Mouse (Mus musculus): Measurements from ENCODE around the gene Phf3. TPM values are rescaled to one million over a fixed set of nuclear protein-coding genes. Genes with fewer than 3 reads are reported as not detected.

Gene Phf3
- polyA plus RNA-seq, 2 experiments, result 45.6 to 50.8 TPM

DNA sequence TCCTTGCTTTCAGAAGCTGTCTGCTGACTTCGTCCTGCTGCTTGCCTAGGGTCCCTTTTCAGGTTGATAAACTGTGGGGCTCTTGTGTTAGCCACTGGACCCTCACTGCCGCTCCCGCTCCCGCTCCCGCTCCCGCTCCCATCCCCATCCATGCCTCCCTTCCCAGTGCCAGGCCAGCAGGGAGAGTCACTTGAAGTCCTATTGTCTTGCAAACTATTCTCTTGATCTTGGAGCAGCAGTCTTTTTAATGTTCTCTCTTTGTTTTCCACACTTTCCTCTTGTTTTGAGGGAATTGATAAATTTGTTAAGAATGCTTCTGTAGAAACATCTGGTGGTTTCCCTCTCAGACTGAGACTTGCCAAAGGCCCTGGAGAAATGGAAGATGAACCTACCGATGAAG is 68.8 kb downstream of the Phf3 start:
- peaks cover 64% of the 10 kb centered on the region for H3K36me3 ChIP-seq (ENCODE audit: control insufficient read depth, insufficient read depth, low read length)
- no peak for TF ChIP-seq POLR2A (IDR thresholded peaks at IDR 0.05; ENCODE audit: borderline replicate concordance, extremely low read depth, insufficient read depth, insufficient read length)
- WGBS, result 95% methylated on average over 7 of the region's 7 CpGs

GRCm38 (mm10) chr1:30801911-30802310 is 71.8 kb downstream of the Phf3 start:
- no peak for DNase-seq (ENCODE audit: low spot score)
- ATAC-seq (ENCODE audit: low FRiP score, low read depth), result no peak
- WGBS, result 90% methylated on average over 8 of the region's 8 CpGs

More for the DNA sequence above, 68.8 kb downstream of the Phf3 start:
- DNase-seq (ENCODE audit: low spot score) (no peak), ATAC-seq (ENCODE audit: low FRiP score, low read depth) (no peak)
- H3K4me3 ChIP-seq (replicated peaks; ENCODE audit: low read length), result no peak overlapping the region
- no peaks in the 10 kb centered on the region for H3K27me3 ChIP-seq (ENCODE audit: control insufficient read depth, insufficient read depth, low read length)
- no peak overlapping the region for H3K27ac ChIP-seq (replicated peaks; ENCODE audit: low read depth, low read length)
- H3K9ac ChIP-seq (ENCODE audit: low read depth, low read length, severe bottlenecking), result no peak overlapping the region
- H3K4me2 ChIP-seq (replicated peaks; ENCODE audit: low read depth, low read length, severe bottlenecking), result no peak overlapping the region
- H3K4me1 ChIP-seq (ENCODE audit: control insufficient read depth, insufficient read depth, low read length), result no peaks in the 10 kb centered on the region
- no peaks in the 10 kb centered on the region for H3K9me3 ChIP-seq (ENCODE audit: control insufficient read depth, low read length)

DNA sequence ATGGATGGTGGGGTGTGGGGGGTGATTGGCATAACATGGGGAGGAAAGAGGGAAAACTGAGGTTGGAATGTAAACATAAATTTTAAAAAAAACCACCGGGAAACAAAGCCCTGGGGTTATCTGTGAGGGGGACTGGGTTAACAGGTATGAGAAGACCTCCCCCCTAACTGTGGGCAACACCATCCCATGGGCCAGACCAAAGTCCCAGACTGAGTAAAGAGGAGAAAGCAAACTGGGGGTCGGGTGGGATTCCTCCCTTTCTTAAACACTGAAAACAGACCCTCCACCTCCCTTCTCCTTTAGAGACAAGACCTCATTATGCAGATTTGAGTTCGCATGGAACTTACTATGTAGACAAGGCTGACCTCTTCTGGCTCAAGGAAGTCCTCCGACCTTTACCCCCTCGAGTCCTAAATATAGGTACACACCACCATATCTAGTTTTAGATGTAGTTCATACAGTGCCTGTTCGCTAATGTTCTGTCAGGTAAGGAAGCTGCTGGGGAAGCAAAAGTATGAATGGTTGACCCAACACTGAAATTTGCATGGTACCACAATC is 74.4 kb downstream of the Phf3 start:
- H3K4me3 ChIP-seq (replicated peaks; ENCODE audit: low read length), result no peak overlapping the region
- 74% methylated on average over 6 of the region's 6 CpGs for WGBS
- H3K27ac ChIP-seq (replicated peaks; ENCODE audit: low read depth, low read length), result no peak overlapping the region
- no peak overlapping the region for H3K4me2 ChIP-seq (replicated peaks; ENCODE audit: low read depth, low read length, severe bottlenecking)
- TF ChIP-seq POLR2A (IDR thresholded peaks at IDR 0.05; ENCODE audit: borderline replicate concordance, extremely low read depth, insufficient read depth, insufficient read length), result no peak
- no peak for DNase-seq (ENCODE audit: low spot score)
- no peak for ATAC-seq (ENCODE audit: low FRiP score, low read depth)
- peaks cover 23% of the 10 kb centered on the region for H3K36me3 ChIP-seq (ENCODE audit: control insufficient read depth, insufficient read depth, low read length)
- no peaks in the 10 kb centered on the region for H3K4me1 ChIP-seq (ENCODE audit: control insufficient read depth, insufficient read depth, low read length)
- no peak overlapping the region for H3K9ac ChIP-seq (ENCODE audit: low read depth, low read length, severe bottlenecking)
- H3K27me3 ChIP-seq (ENCODE audit: control insufficient read depth, insufficient read depth, low read length), result no peaks in the 10 kb centered on the region
- no peaks in the 10 kb centered on the region for H3K9me3 ChIP-seq (ENCODE audit: control insufficient read depth, low read length)

More at GRCm38 (mm10) chr1:30801911-30802310, 71.8 kb downstream of the Phf3 start:
- no peak overlapping the region for H3K4me3 ChIP-seq (replicated peaks; ENCODE audit: low read length)
- H3K9ac ChIP-seq (ENCODE audit: low read depth, low read length, severe bottlenecking), result no peak overlapping the region
- TF ChIP-seq POLR2A (IDR thresholded peaks at IDR 0.05; ENCODE audit: borderline replicate concordance, extremely low read depth, insufficient read depth, insufficient read length), result no peak
- peaks cover 43% of the 10 kb centered on the region for H3K36me3 ChIP-seq (ENCODE audit: control insufficient read depth, insufficient read depth, low read length)
- no peak overlapping the region for H3K27ac ChIP-seq (replicated peaks; ENCODE audit: low read depth, low read length)
- H3K4me2 ChIP-seq (replicated peaks; ENCODE audit: low read depth, low read length, severe bottlenecking), result no peak overlapping the region
- no peaks in the 10 kb centered on the region for H3K27me3 ChIP-seq (ENCODE audit: control insufficient read depth, insufficient read depth, low read length)
- no peaks in the 10 kb centered on the region for H3K4me1 ChIP-seq (ENCODE audit: control insufficient read depth, insufficient read depth, low read length)
- no peaks in the 10 kb centered on the region for H3K9me3 ChIP-seq (ENCODE audit: control insufficient read depth, low read length)

DNA sequence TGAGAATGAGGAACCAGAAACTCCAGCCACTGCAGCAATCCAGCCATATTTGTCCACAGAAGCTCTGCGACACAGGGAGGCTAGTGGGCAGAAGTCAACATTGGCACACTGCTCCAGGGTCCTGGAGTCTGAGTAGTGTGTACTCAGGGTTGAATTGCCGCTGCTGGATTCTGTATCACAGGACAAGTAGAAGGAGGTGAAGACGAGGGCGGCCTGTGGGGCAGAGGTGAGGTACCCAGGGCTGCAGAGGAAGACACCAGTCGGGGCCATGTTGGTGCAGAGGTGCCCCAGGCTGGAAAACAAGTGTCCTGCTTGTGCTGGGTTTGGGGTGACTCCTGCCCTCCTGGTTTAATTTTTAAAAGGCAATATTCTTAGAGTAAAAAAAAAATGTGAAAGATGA is 79.1 kb downstream of the Phf3 start:
- H3K4me2 ChIP-seq (replicated peaks; ENCODE audit: low read depth, low read length, severe bottlenecking), result no peak overlapping the region
- ATAC-seq (ENCODE audit: low FRiP score, low read depth) (no peak), DNase-seq (ENCODE audit: low spot score) (no peak)
- H3K4me1 ChIP-seq (ENCODE audit: control insufficient read depth, insufficient read depth, low read length), result peaks cover 3% of the 10 kb centered on the region; the same call in 1 of the 2 replicates
- no peak overlapping the region for H3K4me3 ChIP-seq (replicated peaks; ENCODE audit: low read length)
- no peak for TF ChIP-seq POLR2A (IDR thresholded peaks at IDR 0.05; ENCODE audit: borderline replicate concordance, extremely low read depth, insufficient read depth, insufficient read length)
- no peaks in the 10 kb centered on the region for H3K27me3 ChIP-seq (ENCODE audit: control insufficient read depth, insufficient read depth, low read length)
- 88% methylated on average over 5 of the region's 5 CpGs for WGBS
- H3K9ac ChIP-seq (ENCODE audit: low read depth, low read length, severe bottlenecking), result no peak overlapping the region
- H3K27ac ChIP-seq (replicated peaks; ENCODE audit: low read depth, low read length), result no peak overlapping the region
- no peaks in the 10 kb centered on the region for H3K36me3 ChIP-seq (ENCODE audit: control insufficient read depth, insufficient read depth, low read length)
- H3K9me3 ChIP-seq (ENCODE audit: control insufficient read depth, low read length), result 0 out of 2 replicates have a peak, but pooled peaks cover 4% of the 10 kb centered on the region

DNA sequence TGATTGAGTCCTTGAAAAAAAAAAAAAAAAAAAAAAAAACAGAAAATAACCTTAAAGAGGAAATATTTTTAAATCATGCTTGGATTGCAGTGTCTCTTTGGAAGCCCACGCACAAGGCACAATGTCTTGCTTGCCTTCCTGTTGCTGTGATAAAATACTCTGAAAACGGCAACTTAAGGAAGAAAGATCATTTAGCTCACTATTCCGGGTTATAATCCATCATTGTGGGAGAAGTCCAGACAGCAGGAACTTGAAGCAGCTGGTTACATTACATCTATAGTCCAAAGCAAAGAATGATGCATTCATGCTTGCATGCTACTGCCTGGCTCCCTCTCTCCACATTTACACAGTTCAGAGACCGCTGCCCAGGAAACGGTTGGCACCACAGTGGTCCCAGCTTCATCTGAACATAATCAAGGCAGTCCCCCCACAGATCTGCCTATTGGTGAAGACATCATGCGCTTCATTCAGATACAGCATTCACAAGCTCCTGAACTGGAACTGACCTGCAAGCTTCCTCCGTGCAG is 80.3 kb downstream of the Phf3 start:
- Histone ChIP-seq H3K9ac (ENCODE audit: low read depth, low read length, severe bottlenecking) (no peak overlapping the region), H3K9me3 (ENCODE audit: control insufficient read depth, low read length) (0 out of 2 replicates have a peak, but pooled peaks cover 4% of the 10 kb centered on the region), H3K27ac (replicated peaks; ENCODE audit: low read depth, low read length) (no peak overlapping the region), H3K36me3 (ENCODE audit: control insufficient read depth, insufficient read depth, low read length) (no peaks in the 10 kb centered on the region), H3K27me3 (ENCODE audit: control insufficient read depth, insufficient read depth, low read length) (no peaks in the 10 kb centered on the region), H3K4me3 (replicated peaks; ENCODE audit: low read length) (no peak overlapping the region), H3K4me2 (replicated peaks; ENCODE audit: low read depth, low read length, severe bottlenecking) (no peak overlapping the region), H3K4me1 (ENCODE audit: control insufficient read depth, insufficient read depth, low read length) (peaks cover 3% of the 10 kb centered on the region; the same call in 1 of the 2 replicates)
- ATAC-seq (ENCODE audit: low FRiP score, low read depth), result no peak
- DNase-seq (ENCODE audit: low spot score), result no peak
- 73% methylated on average over 7 of the region's 7 CpGs for WGBS
- TF ChIP-seq POLR2A (IDR thresholded peaks at IDR 0.05; ENCODE audit: borderline replicate concordance, extremely low read depth, insufficient read depth, insufficient read length), result no peak

Data from limb, embryonic 14.5 days (tissue).